Mouse (Mus musculus): Measurements from ENCODE around the gene Mbip. TPM values are rescaled to one million over a fixed set of nuclear protein-coding genes. Genes with fewer than 3 reads are reported as not detected.

The Mbip gene
- polyA plus RNA-seq, 1 experiment from 2014 or later: 52.6 TPM

GRCm38 (mm10) chr12:56286828-56287227, 58.9 kb downstream of the Mbip start:
- WGBS: 97% methylated on average over 14 of the region's 14 CpGs
- Histone ChIP-seq H3K4me2 (no peak overlapping the region), H3K9ac (replicated peaks) (no peak overlapping the region), H3K4me1 (replicated peaks) (no peaks in the 10 kb centered on the region), H3K27ac (no peak overlapping the region), H3K9me3 (no peaks in the 10 kb centered on the region), H3K36me3 (no peaks in the 10 kb centered on the region), H3K27me3 (no peaks in the 10 kb centered on the region), H3K4me3 (replicated peaks) (no peak overlapping the region)
- ATAC-seq (ENCODE audit: insufficient number of reproducible peaks, insufficient read depth, low FRiP score, low TSS enrichment, low read depth): no peak

- no peaks in the 10 kb centered on the region for H3K9me3 ChIP-seq
- no peak overlapping the region for H3K4me3 ChIP-seq (replicated peaks)
- 71% methylated on average over 2 of the region's 2 CpGs for WGBS
- no peak overlapping the region for H3K9ac ChIP-seq (replicated peaks)
- H3K27ac ChIP-seq: no peak overlapping the region
- no peaks in the 10 kb centered on the region for H3K36me3 ChIP-seq
- no peaks in the 10 kb centered on the region for H3K4me1 ChIP-seq (replicated peaks)
- no peaks in the 10 kb centered on the region for H3K27me3 ChIP-seq
- H3K4me2 ChIP-seq: no peak overlapping the region
- no peak for ATAC-seq (ENCODE audit: insufficient number of reproducible peaks, insufficient read depth, low FRiP score, low TSS enrichment, low read depth)
Observed at GRCm38 (mm10) chr12:56284210-56284609, 61.5 kb downstream of the Mbip start.

- Histone ChIP-seq H3K4me3 (replicated peaks) (no peak overlapping the region), H3K4me2 (no peak overlapping the region), H3K27ac (no peak overlapping the region), H3K9me3 (no peaks in the 10 kb centered on the region), H3K27me3 (no peaks in the 10 kb centered on the region), H3K9ac (replicated peaks) (no peak overlapping the region), H3K36me3 (no peaks in the 10 kb centered on the region), H3K4me1 (replicated peaks) (no peaks in the 10 kb centered on the region)
- no peak for ATAC-seq (ENCODE audit: insufficient number of reproducible peaks, insufficient read depth, low FRiP score, low TSS enrichment, low read depth)
- 81% methylated on average over 3 of the region's 3 CpGs for WGBS
Observed at GRCm38 (mm10) chr12:56281649-56282048, 64.0 kb downstream of the Mbip start.

Other genes with a start within 250 kb of the Mbip start
- gene Nkx2-1, start 191.0 kb upstream of the Mbip start, polyA plus RNA-seq (2016; fragmentation: Nextera tagmentation; extraction: Ambion mirVana): not detected in 2 replicates